Comparison of ENCODE assay signal across 8 mouse cellular contexts in genomic region chr13:98573261-98574056, GRCm38 (mm10).
DNase-seq lines count a peak whose midpoint lies in the region; ATAC-seq lines count a peak whose summit lies in the region.

No protein-coding gene starts in this region.

- no peak overlapping the region for H3K9ac ChIP-seq in liver, embryonic 11.5 days (ENCODE audit: low read depth, low read length)
- peak overlapping the region; percentile 21; the same call in 1 of the 2 replicates for H3K9ac ChIP-seq in forebrain, embryonic 13.5 days
- H3K9ac ChIP-seq in limb, embryonic 11.5 days (ENCODE audit: low read length) = no peak overlapping the region

- no peaks in the 10 kb centered on the region; the same call in 1 of the 2 replicates for H3K4me1 ChIP-seq in liver, embryonic 11.5 days (replicated peaks; ENCODE audit: control insufficient read depth, insufficient read depth, low read length)
- H3K4me1 ChIP-seq in forebrain, embryonic 13.5 days = peaks cover 16% of the 10 kb centered on the region
- peaks cover 9% of the 10 kb centered on the region for H3K4me1 ChIP-seq in limb, embryonic 11.5 days (ENCODE audit: control insufficient read depth, insufficient read depth, low read length)

- no peak for DNase-seq in liver, embryonic 11.5 days (ENCODE audit: low spot score)
- no peak for DNase-seq in liver
- peak; percentile 53 for DNase-seq in limb, embryonic 11.5 days (ENCODE audit: low spot score)
- peak; percentile 43 for DNase-seq in retina, embryonic 14.5 days (ENCODE audit: low spot score)
- no peak for DNase-seq in ovary, postnatal 14 days (ENCODE audit: low spot score)
- DNase-seq in spleen, adult 12 weeks (ENCODE audit: low spot score) = no peak

- peaks cover 44% of the 10 kb centered on the region for H3K27me3 ChIP-seq in liver, embryonic 11.5 days (replicated peaks; ENCODE audit: control insufficient read depth, insufficient read depth, low read length)
- H3K27me3 ChIP-seq in forebrain, embryonic 13.5 days = peaks cover 96% of the 10 kb centered on the region
- peaks cover 27% of the 10 kb centered on the region for H3K27me3 ChIP-seq in limb, embryonic 11.5 days (ENCODE audit: control insufficient read depth, insufficient read depth, low read length)

- no peak overlapping the region for H3K27ac ChIP-seq in liver, embryonic 11.5 days (ENCODE audit: low read depth, low read length)
- no peak overlapping the region for H3K27ac ChIP-seq in forebrain, embryonic 13.5 days
- H3K27ac ChIP-seq in limb, embryonic 11.5 days (replicated peaks; ENCODE audit: low read depth, low read length) = no peak overlapping the region

- peak overlapping the region; percentile 69 for H3K4me2 ChIP-seq in liver, embryonic 11.5 days
- peak overlapping the region; percentile 55 for H3K4me2 ChIP-seq in forebrain, embryonic 13.5 days
- peak overlapping the region; percentile 55 for H3K4me2 ChIP-seq in limb, embryonic 11.5 days (ENCODE audit: low read depth, severe bottlenecking)

- no peak for ATAC-seq in liver, embryonic 11.5 days (replicated peaks; ENCODE audit: low FRiP score)
- peak; percentile 30; the same call in 1 of the 2 replicates for ATAC-seq in forebrain, embryonic 13.5 days
- ATAC-seq in limb, embryonic 11.5 days (ENCODE audit: insufficient number of reproducible peaks, low FRiP score, low TSS enrichment, low read depth) = 0 out of 2 replicates have a peak, but pooled peaks have one; percentile 18
- no peak for ATAC-seq in inflammation-experienced regulatory T-cells, adult 6 months

- WGBS in liver, embryonic 11.5 days = 28% methylated on average over 39 of the region's 39 CpGs
- 7% methylated on average over 39 of the region's 39 CpGs for WGBS in forebrain, embryonic 13.5 days
- 14% methylated on average over 39 of the region's 39 CpGs for WGBS in limb, embryonic 11.5 days

- peak overlapping the region; percentile 37 for H3K4me3 ChIP-seq in liver, embryonic 11.5 days (ENCODE audit: low read depth, low read length)
- H3K4me3 ChIP-seq in forebrain, embryonic 13.5 days = peak overlapping the region; percentile 28
- H3K4me3 ChIP-seq in limb, embryonic 11.5 days (ENCODE audit: low read depth, low read length) = peak overlapping the region; percentile 29

- no peaks in the 10 kb centered on the region for H3K36me3 ChIP-seq in liver, embryonic 11.5 days (ENCODE audit: control insufficient read depth, insufficient read depth, low read length)
- H3K36me3 ChIP-seq in forebrain, embryonic 13.5 days (ENCODE audit: poor library complexity, severe bottlenecking) = no peaks in the 10 kb centered on the region
- no peaks in the 10 kb centered on the region for H3K36me3 ChIP-seq in limb, embryonic 11.5 days (ENCODE audit: control insufficient read depth, insufficient read depth, low read length)

- no peaks in the 10 kb centered on the region for H3K9me3 ChIP-seq in liver, embryonic 11.5 days (ENCODE audit: control insufficient read depth, low read length)
- no peaks in the 10 kb centered on the region for H3K9me3 ChIP-seq in forebrain, embryonic 13.5 days (replicated peaks)
- no peaks in the 10 kb centered on the region for H3K9me3 ChIP-seq in limb, embryonic 11.5 days (ENCODE audit: control insufficient read depth, low read length)

Comparison
In these comparisons a context has a peak if more than half of its experiments do, and no peak if none do; other contexts are left out.
1. ATAC-seq: peak in forebrain, embryonic 13.5 days (single experiment) and limb, embryonic 11.5 days (single experiment); none in liver, embryonic 11.5 days (single experiment) and inflammation-experienced regulatory T-cells, adult 6 months (single experiment).
2. DNase-seq: peak in limb, embryonic 11.5 days (single experiment) and retina, embryonic 14.5 days (single experiment); none in liver, embryonic 11.5 days (single experiment), liver (single experiment), ovary, postnatal 14 days (single experiment) and spleen, adult 12 weeks (single experiment).
3. Peak in every context shown above with its lines, with median percentiles within 50 percentile points of each other: H3K4me2 ChIP-seq and H3K4me3 ChIP-seq.